Mouse (Mus musculus) spleen, postnatal 10 days (tissue): ENCODE data around the gene Rcl1.

ENCODE experiments used
- DNase-seq, 2 experiments: peaks; one replicate each; pipeline ENCODE4 v3.0.0; 2021 to 2022; ENCODE audit warnings: low spot score in 2 of 2

Gene Rcl1

GRCm38 (mm10) chr19:29100874-29101542 is at the start of gene Rcl1:
TSS of gene Rcl1 (plus strand) at chr19:29101375.
- DNase-seq = peak; percentile 90 to 95

GRCm38 (mm10) chr19:29052786-29053185 is 48.4 kb upstream of the Rcl1 start:
- no peak for DNase-seq

DNA sequence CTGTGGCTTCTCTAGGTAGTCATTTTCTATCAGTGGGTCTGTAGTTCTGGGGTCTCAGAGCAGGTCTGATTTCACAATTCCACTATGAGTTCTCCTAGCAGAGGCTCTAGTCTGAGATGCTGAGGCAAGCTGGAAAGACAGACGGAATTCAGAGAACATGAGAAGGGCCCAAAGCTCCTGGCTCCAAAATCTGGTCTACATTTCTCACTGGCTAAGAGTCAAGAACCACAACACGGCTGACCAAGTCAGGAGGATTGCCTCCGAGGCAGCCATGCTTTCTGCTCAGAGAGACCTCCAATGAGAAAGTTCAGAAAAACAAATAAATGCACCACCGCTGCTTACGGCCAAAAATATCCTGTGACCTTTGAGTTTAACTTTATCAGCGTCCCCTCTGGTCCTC is 46.6 kb upstream of the Rcl1 start:
- no peak for DNase-seq

- no peak for DNase-seq
Measured at GRCm38 (mm10) chr19:29055469-29055868, 45.7 kb upstream of the Rcl1 start.

DNA sequence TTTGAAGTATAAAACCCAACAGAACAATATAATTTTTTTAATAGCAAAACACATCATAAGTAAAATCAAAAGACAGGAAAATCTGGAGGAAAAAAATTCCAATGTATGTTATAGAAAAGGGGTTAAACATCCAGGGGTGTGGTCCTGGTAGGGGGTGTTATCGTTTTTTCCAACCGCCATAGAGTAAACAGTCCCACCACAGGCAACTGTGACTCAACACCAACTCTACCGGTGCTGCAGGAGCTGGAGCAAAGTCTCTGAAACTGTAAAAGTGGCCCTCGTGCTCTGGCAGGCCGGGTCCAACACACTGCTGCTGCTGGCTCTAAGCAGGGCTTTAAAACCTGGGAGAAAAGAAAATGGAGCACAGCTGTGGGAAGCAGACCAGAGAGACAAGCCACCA is 42.4 kb upstream of the Rcl1 start:
- no peak for DNase-seq

DNA sequence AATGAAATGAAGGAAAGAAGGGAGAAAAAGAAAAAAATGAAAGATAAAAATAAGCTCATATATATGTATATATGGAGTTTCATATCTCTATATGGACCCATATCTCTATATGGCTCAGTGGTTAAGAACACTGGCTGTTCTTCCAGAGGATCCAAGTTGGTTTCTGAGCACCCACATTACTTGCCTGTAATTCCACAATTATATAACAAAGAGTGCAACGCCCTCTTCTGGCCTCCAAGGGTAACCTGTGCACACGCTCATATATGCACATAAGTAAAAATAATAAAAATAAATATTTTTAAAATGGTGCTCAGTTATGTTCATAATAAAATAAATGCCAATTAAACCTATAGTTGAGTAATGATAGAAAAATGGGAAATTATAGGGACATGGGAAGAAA is 41.5 kb upstream of the Rcl1 start:
- no peak for DNase-seq

DNA sequence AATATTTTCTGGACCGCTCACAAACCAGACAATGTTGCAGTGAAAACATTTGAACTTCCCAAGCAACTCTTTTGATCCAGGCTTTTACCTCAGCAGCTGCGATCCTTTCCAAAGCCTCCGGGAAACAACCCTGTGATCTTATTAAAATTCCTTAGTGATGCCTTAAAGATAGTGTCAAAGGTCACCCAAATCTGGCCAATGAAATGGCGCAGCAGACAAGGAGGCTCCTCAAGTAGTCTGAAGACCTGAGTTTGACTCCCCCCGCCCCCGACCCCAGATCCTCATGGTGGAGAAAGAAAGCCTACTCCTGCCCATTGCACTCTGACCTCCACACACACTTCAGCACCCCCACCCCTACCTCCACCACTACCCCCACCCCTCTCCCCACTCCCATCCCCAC is 40.9 kb upstream of the Rcl1 start:
- DNase-seq = no peak

DNA sequence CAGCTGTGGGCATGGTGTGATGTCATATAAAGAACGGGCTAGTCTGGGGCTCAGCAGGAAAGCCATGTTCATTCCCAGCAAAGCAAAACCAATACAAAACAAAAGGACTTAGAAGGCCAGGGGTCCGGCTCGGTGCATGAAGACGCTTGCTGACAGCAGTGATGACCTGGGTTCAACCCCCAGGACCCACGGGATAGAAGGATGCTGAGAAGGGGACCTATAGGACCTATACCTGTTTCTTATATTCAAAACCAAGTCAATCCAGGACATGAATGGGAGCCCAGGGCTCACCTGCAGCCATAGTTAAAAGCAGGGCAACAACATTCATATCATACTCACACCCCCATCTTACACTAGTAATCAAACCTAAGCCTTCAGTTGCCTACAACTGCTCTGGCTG is 38.2 kb upstream of the Rcl1 start:
- no peak for DNase-seq

GRCm38 (mm10) chr19:29063577-29064363 is 37.4 kb upstream of the Rcl1 start:
- peak; percentile 98 to 99 for DNase-seq

DNA sequence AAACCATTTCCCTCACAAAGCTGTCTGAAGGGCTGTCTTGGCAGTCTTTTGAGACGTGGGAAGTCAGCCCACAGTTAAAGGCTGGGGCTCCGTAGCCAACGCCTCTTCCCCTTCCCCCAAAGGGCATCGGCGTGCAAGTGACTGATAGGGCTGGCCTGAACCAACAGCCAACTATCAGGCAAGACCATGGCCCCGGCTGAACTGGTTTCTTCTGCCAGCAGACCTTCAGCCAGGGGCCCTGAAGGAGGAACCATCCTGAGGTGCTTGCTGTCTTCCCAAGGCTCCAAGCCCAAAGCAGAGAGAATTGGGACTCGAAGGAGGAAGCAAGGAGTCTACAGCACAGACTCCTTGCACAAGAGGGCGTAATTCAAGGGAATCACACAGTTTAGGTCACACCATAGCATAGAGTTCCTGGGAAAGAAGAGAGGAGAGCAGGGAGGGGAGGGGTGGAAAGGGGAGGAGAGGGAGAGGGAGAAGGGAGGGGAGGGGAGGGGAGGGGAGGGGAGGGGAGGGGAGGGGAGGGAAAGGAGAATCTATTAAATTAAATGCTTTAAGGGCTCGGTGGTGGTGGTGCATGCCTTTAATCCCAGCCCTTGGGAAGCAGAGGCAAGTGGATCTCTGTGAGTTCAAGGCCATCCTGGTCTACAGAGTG is 36.6 kb upstream of the Rcl1 start:
- DNase-seq = peak; percentile 81 to 88

DNA sequence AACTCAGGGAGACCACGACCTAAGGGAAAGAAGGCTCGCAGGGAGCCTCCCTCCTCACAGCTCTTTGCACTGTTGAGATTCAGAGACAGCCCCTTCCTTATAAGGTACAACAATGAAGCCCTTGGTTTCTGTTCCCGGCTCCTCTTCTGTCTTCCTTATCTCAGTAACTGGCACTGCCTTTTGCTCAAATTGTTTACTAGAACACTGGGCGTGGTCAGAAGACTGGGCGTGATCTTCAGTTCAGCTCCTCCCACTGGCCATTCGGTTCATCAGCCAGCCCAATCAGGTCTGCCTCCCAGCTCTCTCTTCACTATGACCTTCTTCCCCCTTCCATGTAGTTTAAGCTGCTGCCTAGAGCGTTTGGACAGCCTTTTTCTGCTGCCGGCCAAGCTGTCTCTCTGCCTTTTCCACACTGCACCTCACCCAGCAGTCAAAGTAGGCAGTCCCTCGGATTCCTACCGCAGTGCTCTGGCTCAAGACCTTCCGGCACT is 34.1 kb upstream of the Rcl1 start:
- peak; percentile 80 to 92 for DNase-seq

GRCm38 (mm10) chr19:29069195-29069594 is 32.0 kb upstream of the Rcl1 start:
- no peak for DNase-seq

GRCm38 (mm10) chr19:29074802-29075201 is 26.4 kb upstream of the Rcl1 start:
- DNase-seq = no peak

DNA sequence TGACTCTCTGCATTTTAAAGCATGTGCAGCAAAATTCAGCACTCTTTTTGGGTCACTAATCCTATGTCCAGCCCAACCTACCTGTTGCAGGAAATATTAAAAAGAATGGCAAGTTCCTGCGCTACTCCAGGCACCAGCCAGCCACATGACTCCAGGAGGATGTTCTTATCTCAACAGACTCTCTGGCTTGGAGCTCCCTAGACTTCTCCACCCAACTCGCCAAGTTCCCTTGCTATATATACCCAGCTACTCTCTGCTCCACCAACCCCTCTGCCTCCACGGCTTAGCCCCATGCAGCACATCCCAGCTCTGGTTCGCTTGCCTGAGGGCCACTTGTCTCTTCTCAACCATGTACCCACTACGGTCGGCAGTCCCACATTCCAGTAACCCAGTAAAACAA is 12.5 kb upstream of the Rcl1 start:
- no peak for DNase-seq

- DNase-seq = no peak
Measured at GRCm38 (mm10) chr19:29092194-29092593, 9.0 kb upstream of the Rcl1 start.

DNA sequence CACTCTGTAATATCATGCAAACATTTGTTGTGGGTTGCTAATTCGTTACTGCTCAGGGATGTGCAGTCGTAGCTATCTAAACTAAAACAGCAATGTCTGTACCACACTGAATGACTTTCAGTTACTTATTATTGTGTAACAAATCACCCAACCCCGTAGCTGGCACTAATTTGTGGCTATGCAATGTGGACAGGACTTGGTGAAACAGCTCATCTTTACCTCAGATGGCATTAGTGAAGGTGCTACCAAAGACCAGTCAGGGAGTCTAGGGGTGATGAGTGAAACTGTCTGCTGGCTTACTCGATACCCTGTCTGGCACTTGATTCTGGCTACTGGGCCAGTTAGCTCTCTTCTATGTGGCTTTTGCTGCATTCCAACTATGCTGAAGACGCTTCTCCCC is 2.1 kb upstream of the Rcl1 start:
- no peak for DNase-seq

DNA sequence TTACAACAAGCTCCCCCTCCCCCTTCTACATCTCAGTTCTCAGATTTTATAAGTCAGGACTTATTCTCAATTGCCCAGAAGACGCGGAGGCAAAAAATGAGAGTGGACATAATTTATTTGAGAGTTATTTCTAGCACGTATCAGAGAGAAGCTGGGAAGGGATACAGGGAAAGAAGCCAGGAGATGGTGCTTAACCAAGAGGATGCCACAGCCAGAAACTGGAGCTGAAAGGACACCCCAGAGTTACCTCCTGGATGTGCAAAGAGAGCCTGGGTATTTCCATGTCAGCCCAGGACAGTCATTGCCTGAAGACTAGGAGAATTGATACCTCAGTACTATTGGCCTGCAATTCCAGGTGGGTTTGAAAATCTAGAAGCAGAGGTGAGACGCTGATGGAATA is 1.6 kb upstream of the Rcl1 start:
- DNase-seq = no peak

DNA sequence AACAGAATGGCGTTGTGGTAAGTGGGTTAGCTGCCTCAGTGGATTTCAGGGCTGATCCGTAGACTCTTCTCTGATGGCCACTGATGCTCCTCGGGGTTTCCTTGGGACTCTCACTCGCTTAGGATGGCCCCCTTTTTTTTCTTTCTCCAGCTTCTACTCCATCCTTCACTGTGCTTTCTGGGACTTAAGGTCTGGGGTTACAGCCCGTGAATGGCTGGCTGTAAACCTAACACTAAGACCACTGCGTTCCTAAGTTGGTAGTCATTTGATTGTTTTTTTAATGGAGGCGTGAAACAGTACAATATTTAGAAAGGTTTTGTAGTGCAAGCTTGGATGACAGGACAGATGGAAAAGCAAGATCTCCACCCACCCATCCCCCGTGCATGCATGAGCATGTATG is 914 bp upstream of the Rcl1 start:
- DNase-seq = no peak

GRCm38 (mm10) chr19:29101591-29101990 is 416 bp downstream of the Rcl1 start:
- no peak for DNase-seq

DNA sequence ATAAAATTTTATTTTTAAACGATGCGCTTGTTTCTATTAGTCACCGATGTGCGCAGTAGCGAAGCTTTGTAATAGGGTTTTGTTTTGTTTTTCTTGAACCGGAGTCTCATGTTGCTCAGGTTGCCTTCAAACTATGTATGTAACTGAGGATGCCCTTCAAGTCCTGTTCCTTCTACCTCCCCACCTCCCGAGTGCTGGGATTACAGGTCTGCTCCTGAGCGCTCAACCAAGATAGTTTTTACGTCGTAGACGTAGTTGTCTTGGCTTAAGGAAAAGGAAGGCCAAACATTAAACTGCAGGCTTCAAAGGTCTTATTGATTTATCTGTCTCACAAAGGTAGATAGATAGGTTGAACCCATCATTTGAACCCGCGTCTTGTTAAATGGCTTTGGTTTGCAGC is 923 bp downstream of the Rcl1 start:
- DNase-seq = no peak

- DNase-seq = no peak
Measured at GRCm38 (mm10) chr19:29105816-29106215, 4.6 kb downstream of the Rcl1 start.

DNA sequence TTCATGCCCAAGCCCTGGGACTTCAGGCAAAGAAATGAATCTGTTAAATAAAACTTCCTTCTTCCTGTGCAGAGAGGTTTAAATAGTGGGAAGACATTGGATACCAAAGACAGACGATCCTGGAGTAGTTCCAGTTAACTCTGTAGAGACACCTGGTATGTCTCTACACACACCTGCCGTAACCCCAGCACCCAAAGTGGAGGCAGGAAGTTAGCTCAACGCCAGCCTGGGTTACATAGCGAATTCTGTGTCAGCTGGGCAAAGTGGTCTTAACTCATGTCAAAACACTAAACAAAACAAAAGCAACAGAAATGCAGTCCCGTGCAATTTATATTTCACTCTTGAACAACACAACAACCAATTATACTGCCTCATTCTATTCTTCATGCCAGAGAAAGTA is 5.1 kb downstream of the Rcl1 start:
- no peak for DNase-seq

- no peak for DNase-seq
Measured at GRCm38 (mm10) chr19:29112662-29113061, 11.5 kb downstream of the Rcl1 start.
